Mouse (Mus musculus) spleen, adult 12 weeks (tissue): ENCODE measurements around the gene Suclg2.
"Not testable (repeated sequence)": the region's sequence is repeated elsewhere in the genome, so short reads cannot be mapped to it uniquely, and the experiment has no call there.

Experiments
- DNase-seq: peaks from one replicate; pipeline ENCODE4 v3.0.0; 2022; ENCODE audit warnings: low spot score

Suclg2 gene

GRCm38 (mm10) chr6:95620804-95621203 is 97.8 kb downstream of the Suclg2 start:
- no peak for DNase-seq

- no peak for DNase-seq
These were observed 98.8 kb downstream of the Suclg2 start for GRCm38 (mm10) chr6:95619817-95620216.

GRCm38 (mm10) chr6:95618434-95618833 is 100.2 kb downstream of the Suclg2 start:
- no peak for DNase-seq

DNA sequence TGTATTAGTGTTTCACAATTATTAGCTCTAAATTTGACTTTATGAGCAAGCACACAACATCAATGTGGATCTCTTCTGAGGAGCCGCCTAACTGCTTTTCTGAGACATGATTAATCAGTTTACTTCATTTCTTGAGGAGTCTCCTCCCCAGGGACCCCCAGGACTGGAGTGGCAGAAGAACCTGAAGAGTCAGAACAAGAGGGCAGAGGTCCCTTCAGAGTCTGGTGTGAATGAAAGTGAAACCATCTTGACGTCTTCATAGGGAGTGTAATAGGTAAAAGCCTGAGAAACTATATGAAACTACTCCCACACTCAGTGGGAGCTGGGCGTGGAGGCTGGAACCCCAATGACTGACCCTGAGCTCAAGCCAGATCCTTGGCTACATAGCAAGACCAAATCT is 105.4 kb downstream of the Suclg2 start:
- no peak for DNase-seq

DNA sequence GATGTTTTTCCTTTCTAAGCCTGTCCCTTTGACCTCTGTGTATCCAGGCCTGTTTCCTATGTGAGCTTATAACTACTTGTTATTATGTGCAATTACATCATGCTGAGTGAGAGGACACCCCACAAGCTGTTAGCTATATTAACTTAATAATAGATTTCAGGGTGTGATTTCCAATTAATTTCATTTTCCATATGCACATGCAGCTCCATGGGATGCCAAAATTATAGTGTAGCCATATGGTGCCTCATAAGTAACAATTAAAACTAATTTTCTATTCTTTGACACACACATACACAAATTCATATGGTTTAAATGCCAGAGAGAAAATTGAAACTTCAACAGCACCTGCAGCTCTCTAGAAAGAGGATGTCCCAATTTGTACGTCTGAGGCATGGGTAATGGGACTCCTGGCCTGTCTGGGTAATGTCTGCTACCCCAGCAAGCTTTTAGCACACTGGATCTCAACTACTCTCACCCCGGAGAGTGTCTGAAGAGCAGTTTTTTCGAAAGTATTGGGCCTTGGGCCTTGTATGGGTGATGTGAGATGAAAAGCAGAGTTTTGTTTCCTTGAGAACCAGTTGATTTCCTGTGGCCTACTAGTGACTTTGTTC is 106.1 kb downstream of the Suclg2 start:
- DNase-seq: no peak

DNA sequence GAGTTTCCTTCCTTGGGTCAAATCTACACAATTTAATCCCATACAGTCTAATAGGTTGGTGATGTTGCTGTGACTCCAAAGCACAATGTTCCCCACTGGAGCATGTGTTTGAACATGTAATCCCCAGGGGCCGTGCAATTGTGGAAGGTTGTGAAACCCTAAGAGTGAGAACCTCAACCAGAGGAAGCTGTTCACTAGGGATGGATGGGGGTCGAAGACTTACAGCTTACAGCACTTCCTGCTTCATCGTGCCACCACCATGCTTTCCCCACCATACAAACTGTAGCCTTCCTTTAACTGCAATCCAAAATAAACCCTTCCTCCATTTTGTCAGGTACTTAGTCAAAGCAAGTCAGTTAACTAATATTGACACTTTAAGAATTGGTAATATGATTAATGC is 107.5 kb downstream of the Suclg2 start:
- DNase-seq: no peak

DNA sequence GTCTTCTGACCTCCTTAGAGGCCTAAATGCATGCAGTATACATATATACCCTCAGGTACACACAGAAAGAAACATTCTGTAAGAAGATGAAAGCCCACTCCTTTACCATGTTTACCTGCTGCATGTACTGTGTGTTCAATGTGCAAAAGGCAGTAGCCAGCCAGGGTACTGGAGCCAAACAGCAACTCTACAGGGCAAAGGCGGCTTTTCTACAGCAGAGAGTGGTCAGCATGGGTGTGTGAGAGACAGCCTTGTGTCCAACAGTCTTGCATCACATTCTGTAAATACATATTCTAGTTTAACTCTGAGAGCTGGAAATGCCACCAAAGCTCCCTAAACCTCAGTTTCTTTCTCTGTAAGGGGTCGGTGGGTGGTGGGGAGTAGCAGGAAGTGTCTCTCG is 110.5 kb downstream of the Suclg2 start:
- no peak for DNase-seq

DNA sequence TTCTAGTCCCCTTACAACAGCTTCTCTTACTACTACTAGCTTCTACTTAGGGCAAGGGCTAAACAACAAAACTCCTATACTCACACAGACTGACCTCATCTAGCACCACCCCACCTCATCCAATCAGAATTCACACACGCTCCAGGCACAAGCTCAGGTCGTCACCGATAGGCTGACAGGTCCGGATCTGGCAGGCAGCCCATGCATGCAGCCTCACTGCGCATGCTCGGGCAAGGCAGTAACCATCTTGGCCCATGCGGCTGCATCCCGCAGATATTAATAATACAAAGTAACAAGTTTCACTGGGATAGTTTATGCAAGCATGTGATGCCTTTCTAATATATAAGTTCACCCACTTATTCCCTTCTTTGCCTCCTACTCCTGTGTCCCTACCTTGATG is 117.9 kb downstream of the Suclg2 start:
- not testable (repeated sequence) for DNase-seq

DNA sequence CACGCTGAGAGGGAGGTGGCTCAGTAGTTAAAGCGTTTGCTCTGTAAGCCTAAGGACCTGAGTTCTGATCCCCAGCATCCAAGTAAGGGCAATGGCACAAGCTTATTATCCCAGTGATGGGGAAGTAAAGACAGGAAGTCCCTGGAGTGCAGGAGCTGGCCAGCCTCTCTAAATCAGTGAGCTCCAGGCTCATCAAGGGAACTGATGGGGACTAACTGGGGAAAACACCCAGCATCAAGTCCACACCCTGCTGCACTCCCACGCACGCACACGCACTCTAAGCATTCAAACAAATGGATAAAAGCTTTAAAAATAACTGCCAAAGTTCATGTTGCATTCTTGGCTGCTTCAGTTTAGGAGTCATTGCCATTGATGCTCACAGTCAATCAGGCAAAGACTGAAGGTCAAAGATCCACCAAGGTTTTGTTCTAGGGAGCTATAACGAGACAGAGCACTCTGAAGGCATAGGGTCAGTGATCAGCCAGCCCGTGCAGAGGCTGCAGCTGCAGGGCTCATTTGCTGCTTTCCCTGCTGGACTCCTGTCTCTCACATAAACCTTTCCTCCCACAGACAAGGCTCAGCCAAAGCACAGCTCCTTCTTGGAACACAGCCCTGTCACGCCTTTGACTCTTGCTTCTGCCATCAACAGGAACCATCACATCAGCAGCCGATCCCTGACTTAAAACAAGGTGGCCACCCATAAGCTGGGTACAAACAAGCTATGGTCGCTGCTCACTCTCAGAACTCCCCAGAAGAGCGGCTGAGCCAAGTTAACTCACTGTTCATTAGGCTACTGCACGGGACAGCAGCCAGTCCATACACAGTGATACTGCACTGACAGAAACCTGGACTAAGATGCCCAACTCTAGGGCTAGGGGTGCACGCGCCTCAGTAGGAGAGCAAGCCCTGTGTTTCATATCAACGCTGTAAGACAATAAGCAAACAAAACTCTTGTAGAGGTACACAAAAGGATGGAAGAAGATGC is 121.5 kb downstream of the Suclg2 start:
- DNase-seq: no peak

DNA sequence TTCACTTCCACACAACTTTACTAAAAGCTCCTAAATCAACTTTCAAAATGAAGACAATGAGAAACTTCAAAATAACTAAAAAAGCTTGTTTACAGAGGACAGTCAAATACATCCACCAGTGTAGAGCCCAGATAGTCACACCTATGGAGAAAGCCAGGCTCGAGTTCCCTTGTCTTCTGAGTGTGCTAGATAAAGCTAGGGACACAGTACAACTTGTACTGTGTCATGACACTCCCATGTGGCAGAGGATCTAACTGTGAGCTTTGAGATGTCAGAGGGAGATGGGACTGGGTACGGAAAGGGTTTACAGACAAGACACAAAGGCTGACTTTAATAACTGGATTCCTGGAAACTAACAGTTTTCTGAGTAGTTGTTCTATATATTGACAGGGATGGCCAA is 122.7 kb downstream of the Suclg2 start:
- no peak for DNase-seq

- no peak for DNase-seq
These were observed 124.4 kb downstream of the Suclg2 start for GRCm38 (mm10) chr6:95594239-95594638.

DNA sequence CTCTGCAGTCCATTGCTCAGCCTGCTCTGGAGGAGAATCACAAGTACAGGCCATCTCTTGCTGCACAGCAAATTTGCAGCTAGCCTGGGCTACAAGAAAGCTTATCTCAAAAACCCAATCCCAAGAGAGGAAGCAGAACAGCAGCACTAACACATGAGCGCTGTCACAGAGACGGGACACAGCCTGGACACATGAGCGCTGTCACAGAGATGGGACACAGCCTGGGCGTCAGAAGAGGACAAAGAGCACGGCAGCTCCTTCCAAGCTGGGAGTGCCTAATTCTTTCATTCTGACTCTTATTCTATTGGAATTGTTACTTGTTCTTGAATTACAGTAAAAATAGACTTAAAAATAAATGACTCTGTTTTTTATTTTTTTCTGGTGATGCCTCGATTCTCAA is 126.2 kb downstream of the Suclg2 start:
- no peak for DNase-seq

DNA sequence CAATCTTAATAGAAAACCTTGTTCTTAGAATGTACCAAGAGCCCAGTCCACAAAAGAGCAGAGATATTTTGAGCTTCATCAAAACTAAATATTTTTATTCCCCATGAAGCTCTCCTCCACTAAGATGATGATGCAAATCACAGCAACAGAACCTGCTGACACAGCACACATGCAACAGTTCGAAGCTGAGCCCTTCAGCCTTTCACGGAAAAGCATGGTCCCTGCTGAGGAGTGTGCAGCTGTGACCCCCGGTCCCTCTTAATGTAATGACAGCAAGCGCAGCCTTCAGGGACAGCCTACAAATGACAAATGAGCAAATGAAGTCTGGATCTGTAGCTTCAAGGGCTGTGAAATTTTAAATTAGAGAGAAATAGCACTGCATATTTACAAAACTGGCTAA is 128.1 kb downstream of the Suclg2 start:
- no peak for DNase-seq

DNA sequence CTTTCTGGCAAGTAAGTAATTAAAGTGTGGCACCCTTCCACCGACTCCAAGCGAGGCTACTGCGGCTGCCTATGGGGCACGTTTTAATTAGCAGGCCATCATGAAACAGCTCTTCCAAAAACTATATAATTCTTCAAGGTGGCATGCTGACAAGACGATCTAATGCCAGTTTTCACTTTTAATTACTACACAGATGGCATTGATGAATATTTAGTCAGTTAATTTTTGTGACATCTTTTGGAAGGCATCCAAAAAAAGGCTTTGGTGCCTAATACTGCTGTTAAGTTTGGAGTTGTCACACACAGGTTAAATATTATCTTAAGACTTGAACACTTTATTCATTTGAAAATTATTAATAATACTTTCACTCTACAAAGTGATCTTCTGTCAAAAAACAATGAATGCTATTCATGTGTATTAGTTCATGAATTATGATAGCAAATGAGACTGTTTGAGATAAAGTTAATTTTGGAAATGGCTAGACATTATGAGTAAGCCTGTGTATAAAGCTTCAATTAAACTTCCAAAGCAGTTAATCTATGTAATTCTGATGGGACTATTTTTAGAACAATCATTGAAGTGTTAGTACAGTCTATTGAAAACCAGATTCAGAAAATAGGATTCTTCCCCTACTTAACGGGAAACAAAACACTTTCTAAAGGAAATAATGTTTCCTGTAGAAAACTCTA is 131.3 kb downstream of the Suclg2 start:
- DNase-seq: no peak

DNA sequence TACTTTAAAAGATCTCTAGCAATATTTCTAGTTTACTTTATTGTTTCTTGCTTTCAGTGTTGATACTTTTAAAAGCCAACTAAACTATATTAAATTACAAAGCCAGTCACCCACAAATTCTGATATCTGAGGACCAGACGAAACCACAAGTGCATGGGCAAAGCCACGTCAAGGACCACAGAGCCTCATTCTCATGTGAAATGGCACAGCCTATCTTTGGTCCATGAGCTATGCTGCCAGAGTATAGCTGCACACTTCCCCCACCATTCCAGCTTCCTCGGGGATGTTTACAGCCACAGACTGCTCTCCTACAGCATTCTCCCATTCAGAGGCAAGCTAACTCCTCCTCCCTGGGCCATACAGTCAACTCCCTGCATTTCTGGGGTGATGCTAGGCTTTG is 136.7 kb downstream of the Suclg2 start:
- DNase-seq: no peak

GRCm38 (mm10) chr6:95579792-95580191 is 138.8 kb downstream of the Suclg2 start:
- DNase-seq: no peak

GRCm38 (mm10) chr6:95575531-95575930 is 143.1 kb downstream of the Suclg2 start:
- DNase-seq: no peak

GRCm38 (mm10) chr6:95574867-95575266 is 143.7 kb downstream of the Suclg2 start:
- DNase-seq: no peak

DNA sequence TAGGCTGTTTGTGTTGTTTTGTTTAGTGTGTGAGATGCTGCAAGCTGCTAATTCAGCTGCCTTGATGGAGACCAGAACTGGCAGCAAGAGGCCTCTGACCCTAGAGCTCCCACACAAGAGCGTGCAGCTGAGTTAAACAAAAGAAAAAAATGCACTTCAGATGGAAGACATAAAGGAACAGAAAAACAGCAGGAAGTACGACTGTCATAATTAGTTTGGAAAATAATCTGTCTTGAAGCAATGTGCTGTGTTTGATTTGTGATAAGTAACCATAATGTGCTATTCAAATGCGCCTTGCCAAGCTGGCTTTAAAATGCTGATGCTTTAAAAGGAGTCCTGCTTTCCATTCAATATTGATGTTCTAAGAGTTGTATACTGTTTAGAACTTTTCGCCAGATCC is 144.2 kb downstream of the Suclg2 start:
- DNase-seq: no peak

DNA sequence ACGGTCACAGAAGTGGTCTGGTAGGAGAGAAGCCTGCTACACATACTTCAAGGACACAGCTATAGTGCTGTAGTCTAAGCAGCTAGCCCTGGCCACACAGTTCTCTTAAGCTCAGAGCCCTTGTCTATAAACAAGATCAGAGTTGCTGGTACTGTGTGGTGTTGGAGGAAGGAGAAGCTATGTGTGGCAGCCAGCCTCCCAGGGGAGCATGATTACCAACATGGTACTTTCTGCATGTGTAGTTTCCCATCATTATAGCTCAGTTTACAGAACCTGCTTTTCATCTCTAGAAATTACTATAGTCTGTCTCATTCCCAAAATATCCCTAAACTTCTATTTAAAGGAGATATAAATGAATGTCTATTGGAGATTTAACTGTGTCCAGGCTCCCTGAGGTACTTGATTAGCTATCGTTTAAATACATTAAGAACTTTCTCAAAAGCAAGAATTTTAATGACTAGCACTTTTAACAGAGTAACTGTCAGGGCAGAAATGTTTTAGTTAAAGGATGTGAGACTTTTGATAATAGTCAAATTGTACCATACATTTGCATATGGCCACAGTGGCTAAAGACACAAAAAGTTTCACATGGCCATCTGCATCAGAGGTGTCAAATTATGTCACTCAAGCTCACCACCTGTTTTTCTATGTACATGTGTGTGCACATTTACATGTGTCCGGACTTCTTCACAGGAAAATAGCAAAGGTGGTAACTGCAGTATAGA is 145.4 kb downstream of the Suclg2 start:
- DNase-seq: no peak

DNA sequence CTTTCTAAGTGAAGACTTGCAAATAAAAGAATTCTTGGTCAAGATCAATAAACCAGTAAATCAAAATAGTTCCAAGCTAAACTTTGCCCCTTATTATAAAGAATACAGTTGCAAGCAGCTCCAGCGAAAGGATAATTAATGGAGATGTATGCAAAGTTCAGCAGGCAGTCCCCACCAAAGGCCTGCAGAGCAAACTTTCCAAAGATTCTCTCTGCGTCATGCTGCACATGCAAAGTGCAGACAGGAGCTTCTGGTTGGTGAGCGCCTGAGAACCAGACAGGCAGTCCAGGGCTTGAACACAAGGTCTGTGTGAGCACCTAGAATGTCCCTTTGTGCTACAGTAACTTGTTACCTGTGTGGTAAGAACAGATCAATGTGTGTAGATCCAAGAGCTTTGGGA is 147.0 kb downstream of the Suclg2 start:
- no peak for DNase-seq

DNA sequence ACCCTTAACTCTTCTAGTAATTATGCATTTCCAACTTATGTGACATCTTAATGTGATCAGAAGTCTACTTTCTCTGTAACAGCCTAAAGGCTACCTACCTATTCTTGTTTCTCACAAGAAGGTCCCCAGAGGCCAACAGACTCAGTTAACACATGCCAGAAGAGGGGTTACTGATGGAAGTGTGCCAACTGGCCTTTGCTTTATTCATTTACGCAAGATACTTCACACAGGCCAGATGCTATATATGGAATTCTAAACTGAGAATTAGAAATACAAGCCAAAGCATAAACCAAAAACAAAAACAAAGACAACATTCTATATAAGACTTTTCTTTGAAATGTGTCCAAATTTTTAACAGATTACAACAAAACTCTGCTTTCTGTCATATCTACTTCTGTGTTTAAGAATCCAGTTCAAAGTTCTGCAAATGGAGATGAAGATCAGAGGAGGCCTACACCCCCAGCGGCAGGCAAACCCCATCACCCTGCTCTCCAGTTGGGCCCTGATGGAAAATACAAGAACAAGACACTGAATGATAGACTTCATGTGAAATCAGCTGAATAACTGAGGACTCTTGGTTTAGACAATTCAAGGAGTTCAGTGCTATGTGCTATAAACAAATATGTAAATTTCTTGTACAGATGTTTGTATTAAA is 155.1 kb downstream of the Suclg2 start:
- DNase-seq: no peak
